Mouse (Mus musculus): ENCODE data around the gene Cry2.

Gene Cry2

DNA sequence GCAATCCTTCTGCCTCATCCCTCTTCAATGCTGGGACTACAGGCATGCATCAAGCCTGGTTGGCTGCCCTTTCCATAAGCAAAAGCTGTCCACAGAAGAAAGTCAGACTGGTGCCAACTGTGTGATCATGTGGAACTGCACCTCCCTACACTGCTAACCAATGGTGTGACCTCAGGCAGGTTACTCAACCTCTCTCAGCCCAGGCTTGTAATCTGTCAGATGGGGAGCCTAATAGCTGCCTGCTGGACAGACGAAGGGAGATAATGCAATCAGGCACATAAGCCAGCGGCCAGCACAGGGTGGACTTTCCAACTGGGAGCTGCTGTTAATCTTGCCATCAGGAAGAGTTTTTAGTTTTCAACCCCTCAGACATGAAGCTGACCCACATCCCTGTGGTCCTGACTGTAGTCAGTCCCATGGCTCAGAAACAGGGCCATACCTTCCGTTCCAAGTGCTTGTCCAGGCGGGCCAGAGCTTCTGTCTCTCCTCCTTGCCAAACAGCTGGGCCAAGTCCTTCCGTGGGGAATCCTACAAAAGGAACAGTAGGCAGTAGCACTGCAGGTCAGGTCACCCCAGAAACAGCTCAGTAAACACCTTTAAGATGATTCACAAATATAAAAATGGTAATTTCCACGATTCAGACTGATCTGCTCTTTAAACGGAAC lies 12.0 kb downstream of the Cry2 start:
- DNase-seq, result peak; percentile 44

DNA sequence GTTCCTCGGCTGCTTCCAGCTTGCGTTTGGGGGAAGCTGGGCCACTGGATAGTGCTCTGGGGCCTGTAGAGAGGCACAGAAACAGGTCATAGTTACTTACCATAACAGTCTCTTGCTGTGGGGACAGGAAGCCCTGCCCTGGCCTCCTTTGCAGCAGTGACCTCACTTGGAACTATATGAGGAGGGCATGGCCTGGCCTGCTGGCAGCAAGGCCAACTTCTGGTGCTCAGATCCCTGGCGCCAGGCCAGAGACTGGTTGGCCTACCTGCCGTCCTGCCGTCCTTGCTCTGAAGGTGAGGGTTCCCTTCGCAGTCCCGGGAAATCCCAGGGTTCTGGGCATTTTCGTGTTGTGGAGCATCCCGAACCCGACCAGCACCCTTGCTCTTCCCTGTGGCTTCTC lies 22.1 kb downstream of the Cry2 start:
- peak; percentile 88 for DNase-seq

DNA sequence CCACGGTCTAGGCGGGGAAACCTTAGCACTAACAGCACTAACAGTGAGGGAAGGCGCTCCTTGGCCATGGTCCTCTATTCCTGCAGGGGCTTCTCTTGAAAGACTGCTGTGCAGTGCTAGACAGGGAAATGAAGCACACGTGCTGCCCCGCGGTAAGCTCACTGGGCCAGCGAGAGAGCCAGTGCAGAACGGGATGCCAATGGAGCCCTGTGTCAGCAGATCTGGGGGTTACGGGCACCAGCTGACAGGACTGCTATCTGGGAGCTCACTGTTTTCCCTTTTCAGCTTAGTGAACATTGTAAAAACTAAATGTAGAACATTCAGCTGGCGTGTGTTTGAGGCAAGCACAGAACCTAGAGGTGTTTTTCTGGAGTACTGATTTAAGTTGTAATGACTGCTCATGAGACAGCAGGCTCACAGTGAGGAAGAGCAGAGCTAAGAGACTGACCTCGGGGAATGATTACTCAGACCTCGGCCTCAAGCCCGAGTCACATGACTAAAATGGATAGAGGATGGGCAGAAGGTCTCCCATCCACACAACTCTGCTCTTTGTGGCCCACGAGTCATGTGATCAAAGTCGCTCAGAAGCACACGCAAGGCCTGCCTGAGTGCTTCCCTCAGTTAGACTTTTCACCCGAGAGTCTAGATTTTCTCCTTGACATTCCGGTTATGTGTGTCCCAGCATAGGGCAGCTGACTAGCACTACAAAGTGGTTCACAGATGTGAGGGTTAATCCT lies 25.4 kb downstream of the Cry2 start:
- no peak for DNase-seq

- peak; percentile 41 for DNase-seq
Measured at GRCm38 (mm10) chr2:92405687-92406086, 28.2 kb downstream of the Cry2 start.

GRCm38 (mm10) chr2:92404737-92405136 lies 29.1 kb downstream of the Cry2 start:
- peak; percentile 58 for DNase-seq

- peak; percentile 61 for DNase-seq
Measured at GRCm38 (mm10) chr2:92403776-92404319, 30.0 kb downstream of the Cry2 start.

- peak; percentile 94 for DNase-seq
Measured at GRCm38 (mm10) chr2:92402591-92403326, 31.1 kb downstream of the Cry2 start.

- peak; percentile 74 for DNase-seq
Measured at GRCm38 (mm10) chr2:92401091-92401561, 32.7 kb downstream of the Cry2 start, which contains the start of gene Mapk8ip1. TSS of gene Mapk8ip1 (minus strand) at chr2:92401263.

DNA sequence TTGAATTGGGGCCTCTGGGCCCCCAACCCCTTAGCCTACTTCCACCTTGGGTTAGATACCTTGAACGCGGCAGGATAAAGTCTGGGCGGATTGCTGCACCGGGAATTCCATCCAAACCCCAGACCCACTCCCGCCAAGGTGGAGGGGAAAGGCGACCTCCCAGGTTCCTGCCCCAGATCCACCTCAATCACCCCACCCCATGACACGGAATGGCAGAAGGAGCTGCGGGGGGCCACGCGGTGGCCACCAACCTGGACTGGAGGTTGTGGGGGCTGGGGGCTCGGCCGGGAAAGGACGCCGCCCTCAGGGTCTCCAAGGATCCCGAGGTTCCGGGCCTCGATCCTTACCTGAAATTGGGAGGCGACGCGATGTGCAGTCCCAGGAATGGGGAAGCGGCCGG lies 33.2 kb downstream of the Cry2 start:
- peak; percentile 72 for DNase-seq

GRCm38 (mm10) chr2:92399877-92400276 lies 34.0 kb downstream of the Cry2 start:
- peak; percentile 51 for DNase-seq

- DNase-seq, result peak; percentile 52
Measured at GRCm38 (mm10) chr2:92397436-92397835, 36.4 kb downstream of the Cry2 start.

- no peak for DNase-seq
Measured at GRCm38 (mm10) chr2:92395535-92395934, 38.3 kb downstream of the Cry2 start.

DNA sequence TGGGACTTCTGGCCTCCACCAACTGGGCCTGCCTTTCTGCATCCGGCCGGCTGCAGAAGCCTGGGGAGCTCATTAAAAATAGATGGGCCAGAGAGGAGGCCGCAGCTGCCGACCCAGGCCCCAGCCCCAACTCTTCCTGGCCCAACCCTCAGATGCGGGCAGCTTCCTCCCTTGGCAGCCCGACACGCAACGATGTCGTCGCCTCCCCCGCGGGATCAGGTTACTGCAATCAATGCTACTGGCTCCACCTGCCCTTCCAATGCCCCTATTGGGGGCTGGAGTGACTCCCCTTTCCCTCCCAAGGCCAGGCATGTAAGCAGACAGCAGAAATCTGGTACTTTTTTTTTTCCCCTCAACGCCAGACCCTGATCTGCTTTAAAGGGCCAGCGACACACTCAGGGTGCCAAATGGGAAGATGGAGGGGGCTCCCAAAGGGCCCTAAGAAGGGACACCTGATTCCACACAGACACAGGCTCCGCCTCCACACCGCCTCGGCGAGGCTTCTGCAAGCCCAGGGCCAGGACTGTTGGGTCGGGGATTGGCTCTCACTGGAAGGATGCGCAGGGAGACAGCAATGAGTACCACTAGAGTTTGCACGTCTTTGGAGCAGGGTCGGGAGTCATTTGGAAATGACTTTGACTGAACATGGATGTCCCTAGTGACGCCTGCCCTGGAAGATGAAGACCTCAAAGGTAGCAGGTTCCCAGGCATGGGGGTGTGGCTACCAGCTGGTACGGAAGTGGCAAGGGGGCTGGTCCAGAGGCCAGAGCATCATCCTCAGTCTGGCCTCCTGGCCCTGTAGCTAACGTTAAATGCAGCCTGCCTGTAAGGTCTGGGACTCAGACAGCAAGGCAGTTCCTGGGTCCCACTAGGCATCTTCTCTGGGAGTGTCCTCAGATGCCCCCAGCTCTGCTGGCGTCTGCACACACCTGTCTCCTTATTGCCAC lies 41.3 kb downstream of the Cry2 start:
- DNase-seq, result peak; percentile 69

DNA sequence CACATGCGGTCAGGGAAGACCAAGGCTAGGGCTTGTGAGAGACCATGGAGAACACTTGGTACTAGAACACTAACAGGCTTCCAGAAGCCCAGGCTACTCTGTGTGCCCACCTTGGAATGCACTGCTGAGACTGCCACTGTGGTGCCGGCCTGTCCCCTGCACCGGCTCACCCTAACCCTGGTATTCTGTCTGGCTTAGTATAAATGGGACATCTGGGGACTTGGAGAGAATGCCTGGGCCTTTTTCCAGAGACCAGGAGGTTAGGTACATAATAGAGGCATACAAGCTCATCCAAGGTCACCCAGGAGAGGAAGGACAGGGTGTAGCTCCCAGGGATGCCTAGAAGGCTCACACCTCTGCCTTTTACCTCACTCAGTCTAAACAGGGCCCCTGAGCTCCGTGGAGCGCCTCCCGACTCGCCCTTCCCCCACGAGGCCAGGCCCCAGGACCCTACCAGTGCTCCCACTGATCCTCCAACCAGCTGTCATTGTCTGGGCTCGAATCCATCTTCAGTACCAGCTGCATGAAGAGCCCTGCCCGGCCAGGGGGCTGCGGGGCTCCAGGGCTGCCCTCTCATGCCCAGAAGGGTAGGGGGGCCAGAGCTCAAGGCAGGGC lies 42.0 kb downstream of the Cry2 start:
- peak; percentile 64 for DNase-seq

DNA sequence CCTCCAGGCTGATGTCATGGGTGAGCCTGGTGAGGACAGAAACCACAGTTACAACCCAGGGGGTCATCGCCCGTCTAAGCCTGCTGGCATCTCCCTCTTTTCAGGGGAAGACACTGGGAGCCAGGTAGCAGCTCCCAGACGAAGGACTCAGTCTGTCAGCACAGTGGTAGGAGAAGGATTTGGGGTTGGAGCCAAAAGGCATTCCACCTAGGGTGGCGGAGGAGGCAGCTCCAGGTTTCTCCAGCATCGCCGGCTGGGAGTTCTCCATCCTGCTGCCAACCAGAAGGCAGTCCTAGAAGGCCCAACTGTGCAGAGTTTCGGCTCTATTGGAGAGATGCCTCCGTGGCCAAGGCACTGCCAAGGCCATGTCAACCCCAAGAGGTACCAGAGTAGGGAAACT lies 42.7 kb downstream of the Cry2 start:
- DNase-seq, result peak; percentile 82

DNA sequence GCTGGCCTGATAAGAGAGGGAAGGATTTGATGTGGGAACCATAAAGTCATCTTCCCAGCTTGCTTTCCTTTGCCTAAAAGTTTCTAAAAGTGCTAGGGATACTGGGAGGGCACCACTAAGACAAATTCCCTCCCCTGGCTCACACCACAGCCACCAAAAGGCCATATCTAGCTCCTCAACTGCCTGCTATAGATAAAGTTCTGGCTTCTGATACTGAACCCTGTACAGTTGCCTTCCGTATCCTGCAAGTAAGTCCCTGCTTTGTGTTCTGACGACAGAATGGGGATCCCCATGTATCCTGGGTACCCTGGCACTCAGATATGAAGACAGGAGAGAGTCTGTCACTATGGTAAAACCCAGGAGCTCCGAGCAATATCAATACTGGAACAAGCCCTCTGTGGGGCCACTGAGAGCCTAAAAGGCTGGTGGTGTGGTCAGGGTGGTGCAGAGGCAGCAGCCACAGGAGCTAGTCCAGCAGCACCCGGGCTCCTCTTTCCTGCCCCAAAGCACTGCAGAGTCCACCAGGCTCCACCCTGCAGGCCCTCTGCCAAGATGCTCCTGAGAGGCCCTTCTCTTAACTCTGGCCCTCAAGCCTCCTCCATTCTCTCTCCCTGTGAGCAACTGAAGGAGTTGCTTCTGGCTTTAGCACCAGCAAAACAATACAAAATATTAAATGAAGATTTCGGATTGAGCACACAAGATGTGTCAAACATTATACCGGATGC lies 43.5 kb downstream of the Cry2 start:
- DNase-seq, result peak; percentile 67

DNA sequence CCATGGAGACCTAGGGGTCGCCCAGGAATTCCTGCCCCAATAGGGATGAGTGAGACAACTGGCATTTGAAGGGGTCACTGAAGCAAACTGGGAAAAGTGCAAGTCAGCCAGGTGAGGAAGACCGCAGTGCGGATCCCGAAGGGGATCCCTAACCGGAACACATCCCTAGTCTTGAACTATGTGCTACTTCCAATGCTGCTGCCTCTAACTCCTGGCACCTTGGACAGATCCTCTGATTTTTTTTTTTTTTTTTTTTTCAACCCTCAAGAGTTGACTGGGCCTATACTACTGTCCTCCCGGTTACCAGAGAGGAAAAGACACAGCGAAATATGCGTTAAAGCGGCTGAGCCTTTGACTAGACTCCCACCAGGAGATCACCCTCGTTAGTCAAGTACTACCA lies 44.2 kb downstream of the Cry2 start:
- peak; percentile 35 for DNase-seq

DNA sequence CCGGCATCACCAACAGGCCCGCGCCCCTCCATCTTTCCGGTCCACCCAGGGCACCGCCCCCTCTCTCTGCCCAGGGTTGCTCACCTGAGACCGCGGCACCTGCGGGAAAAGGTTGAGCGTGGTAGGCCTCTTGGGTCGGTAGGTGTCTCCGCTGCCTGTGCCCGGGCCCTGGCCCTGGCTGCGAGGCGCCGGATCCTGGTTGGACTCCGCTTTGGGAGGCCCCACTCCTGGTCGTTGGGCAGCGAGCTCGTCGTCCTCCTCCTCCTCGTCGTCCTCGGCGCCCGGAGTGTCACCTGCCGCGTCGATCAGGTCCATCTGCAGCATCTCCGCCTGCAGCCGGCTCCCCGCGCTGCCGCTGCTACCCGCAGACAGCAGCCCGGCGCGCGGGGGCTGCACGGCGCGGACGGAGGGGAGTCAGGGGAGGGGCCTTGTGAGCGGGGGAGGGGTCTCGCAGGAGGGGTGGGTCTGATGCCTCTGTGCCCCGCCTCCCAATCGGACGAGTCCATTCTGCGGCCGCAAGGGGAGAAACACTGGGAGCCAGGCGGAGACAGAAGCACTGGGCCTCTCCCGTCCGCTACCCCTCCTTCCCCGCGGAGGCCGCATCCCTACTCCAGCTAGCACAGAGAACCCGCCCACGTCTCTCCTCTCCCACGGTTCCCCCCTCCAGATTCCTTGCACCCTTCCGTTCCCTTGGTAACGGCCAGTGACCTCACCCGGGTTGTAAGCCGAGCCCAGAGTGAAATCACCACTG lies 44.8 kb downstream of the Cry2 start:
- peak; percentile 94 for DNase-seq

- DNase-seq, result peak; percentile 67
Measured at GRCm38 (mm10) chr2:92388081-92388517, 45.7 kb downstream of the Cry2 start.

DNA sequence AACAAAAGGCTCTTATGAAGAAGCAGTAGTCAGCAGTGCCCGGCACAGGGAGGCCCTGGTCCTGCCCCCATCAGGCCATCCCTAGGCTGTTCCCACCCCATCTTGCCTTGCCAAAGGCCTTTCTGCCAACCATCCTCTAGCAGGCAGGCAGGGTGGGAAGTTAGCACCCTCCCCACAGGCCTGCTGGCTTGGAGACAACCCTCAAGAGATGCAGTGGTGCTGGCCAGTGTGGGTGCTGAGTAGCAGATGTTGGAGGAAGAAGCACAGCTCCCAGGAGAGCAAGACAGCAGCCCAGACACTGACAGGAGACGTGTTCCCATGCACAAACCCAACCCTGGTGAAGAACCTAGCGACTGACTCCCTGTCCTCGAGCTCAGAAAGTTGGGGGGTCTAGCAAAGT lies 46.2 kb downstream of the Cry2 start:
- DNase-seq, result peak; percentile 71
